Mouse (Mus musculus) liver, postnatal 0 days (tissue): ENCODE measurements around the gene Frmpd3.

Experiments
- CTCF ChIP-seq: sonication (generic); IDR thresholded peaks from 2 replicates; pipeline ENCODE4 v1.5.1; 2016; ENCODE audit warnings: antibody characterized with exemption, low read depth
- EP300 ChIP-seq: IDR thresholded peaks from 2 replicates; pipeline ENCODE4 v1.6.1; 2016; ENCODE audit warnings: antibody characterized with exemption, low read depth, mild to moderate bottlenecking

- no peak for TF ChIP-seq CTCF
- no peak for TF ChIP-seq EP300
Observed at GRCm38 (mm10) chrX:140457502-140457901, 115.4 kb downstream of the Frmpd3 start.
